Mouse (Mus musculus) cerebellum, adult 2 months (tissue): ENCODE data around the gene Serpina1f. TPM values are rescaled to one million over a fixed set of nuclear protein-coding genes. Genes with fewer than 3 reads are reported as not detected.
"Not testable (repeated sequence)": the region's sequence is repeated elsewhere in the genome, so short reads cannot be mapped to it uniquely, and the experiment has no call there.

Experiments used
- DNase-seq, 2 experiments: peaks; one replicate each; pipeline ENCODE4 v3.0.0; 2021
- H3K27ac ChIP-seq: fragments of 200-500 bp; 2 replicates; pipeline ENCODE4 v1.5.1; 2012; ENCODE audit warnings: low read length, control low read depth, inconsistent platforms; ENCODE audit not compliant: insufficient read depth
- H3K27me3 ChIP-seq: fragments of 200-500 bp; 2 replicates; pipeline ENCODE4 v1.6.1; 2012; ENCODE audit warnings: inconsistent platforms, mild to moderate bottlenecking, low read length, moderate library complexity; ENCODE audit not compliant: control insufficient read depth, insufficient read depth
- H3K4me1 ChIP-seq: fragments of 200-500 bp; 2 replicates; pipeline ENCODE4 v1.6.1; 2011; ENCODE audit warnings: low read length; ENCODE audit not compliant: control insufficient read depth, insufficient read depth
- H3K4me3 ChIP-seq: fragments of 200-500 bp; replicated peaks from 2 replicates; pipeline ENCODE3; 2011; ENCODE audit warnings: mild to moderate bottlenecking, low read depth, low read length, control low read depth; ENCODE audit not compliant: insufficient read depth
- CTCF ChIP-seq: fragments of 200-500 bp; IDR thresholded peaks from 2 replicates; pipeline ENCODE4 v1.5.1; 2011; ENCODE audit warnings: low read depth, mild to moderate bottlenecking, control low read depth, low read length, moderate library complexity, borderline replicate concordance; ENCODE audit not compliant: insufficient read depth
- POLR2A ChIP-seq: fragments of 200-500 bp; IDR thresholded peaks from 2 replicates; pipeline ENCODE4 v1.6.1; 2011; ENCODE audit warnings: low read length, control low read depth, borderline replicate concordance; ENCODE audit not compliant: insufficient read depth
- WGBS: fragments of 180-500 bp; shearing (Covaris S2); methylation state at CpG from one replicate; pipeline ENCODE4 v1.1.7; 2018; 5-methylcytosine and 5-hydroxymethylcytosine counted together
- polyA plus RNA-seq: library from polyadenylated mRNA; depleted of rRNA; stranded (reverse); fragments of >200 nt; gene quantifications from 2 replicates; pipeline ENCODE4 v1.2.3, GENCODE M21; 2012

The Serpina1f gene
- polyA plus RNA-seq, 1 experiment, result not detected

DNA sequence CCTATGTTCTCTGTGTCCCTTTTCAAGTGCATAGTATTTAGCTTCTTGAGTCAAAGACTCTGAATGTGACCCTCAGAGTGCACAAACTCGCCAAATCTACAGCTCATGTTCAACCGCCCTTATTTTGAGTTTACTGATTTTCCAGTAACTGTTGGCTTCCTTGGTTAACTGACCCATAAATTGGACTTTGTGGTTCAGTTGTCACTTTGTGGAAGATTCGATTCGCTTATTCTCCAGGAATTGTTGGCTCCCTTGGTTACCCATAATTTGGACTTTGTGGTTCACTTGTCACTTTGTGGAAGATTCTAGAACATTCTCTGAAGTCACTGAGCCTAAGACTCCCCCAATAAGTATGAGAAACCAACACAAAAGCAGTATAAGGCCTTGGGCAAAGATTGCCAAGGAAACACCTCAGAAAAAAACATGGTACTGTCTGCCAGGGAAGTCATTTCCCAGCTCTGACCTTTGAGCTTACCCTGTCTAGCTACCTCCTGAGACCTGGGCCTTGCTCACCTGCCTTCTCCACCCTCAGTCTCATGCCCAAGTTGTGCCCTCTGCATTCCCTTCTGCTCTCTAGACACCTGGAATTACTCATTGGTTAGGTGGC is 4.9 kb upstream of the Serpina1f start:
- no peak overlapping the region for H3K27ac ChIP-seq
- H3K4me3 ChIP-seq, result no peak overlapping the region
- no peaks in the 10 kb centered on the region for H3K4me1 ChIP-seq
- no peaks in the 10 kb centered on the region for H3K27me3 ChIP-seq
- TF ChIP-seq POLR2A, result no peak
- no peak for TF ChIP-seq CTCF
- WGBS, result 75% methylated on average over 4 of the region's 4 CpGs
- no peak for DNase-seq

DNA sequence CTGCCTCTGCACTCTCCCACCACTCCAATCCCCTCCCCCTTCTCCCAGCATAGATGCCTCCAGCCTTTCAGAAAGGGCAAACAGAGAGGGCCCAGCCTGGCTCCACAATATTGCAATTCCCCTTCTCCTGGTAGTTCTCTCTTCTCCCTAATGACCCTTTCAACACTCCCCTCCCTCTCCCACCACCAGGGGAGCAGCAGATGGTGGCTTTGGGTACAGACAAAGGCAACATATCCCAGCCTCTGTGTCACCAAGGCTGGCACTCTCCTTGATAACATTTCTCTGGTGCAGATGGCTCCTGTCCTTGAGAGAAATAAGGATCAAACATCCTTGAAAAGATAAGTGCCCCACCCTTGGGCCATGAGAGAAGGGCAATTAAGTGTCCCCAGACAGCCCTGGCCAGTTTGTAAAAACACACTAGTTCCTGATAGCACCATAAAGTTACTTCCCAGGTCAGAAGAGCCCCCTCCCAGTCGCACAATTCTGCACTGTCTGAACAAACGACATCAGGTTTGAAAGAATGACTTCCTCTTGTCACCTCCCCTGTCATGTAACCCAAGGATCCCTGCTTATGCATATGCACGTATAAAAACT is 7.0 kb downstream of the Serpina1f start:
- Histone ChIP-seq H3K27ac (no peak overlapping the region), H3K27me3 (no peaks in the 10 kb centered on the region), H3K4me3 (no peak overlapping the region), H3K4me1 (no peaks in the 10 kb centered on the region)
- WGBS, result 48% methylated on average over 3 of the region's 3 CpGs
- no peak for TF ChIP-seq CTCF
- no peak for TF ChIP-seq POLR2A
- no peak for DNase-seq

DNA sequence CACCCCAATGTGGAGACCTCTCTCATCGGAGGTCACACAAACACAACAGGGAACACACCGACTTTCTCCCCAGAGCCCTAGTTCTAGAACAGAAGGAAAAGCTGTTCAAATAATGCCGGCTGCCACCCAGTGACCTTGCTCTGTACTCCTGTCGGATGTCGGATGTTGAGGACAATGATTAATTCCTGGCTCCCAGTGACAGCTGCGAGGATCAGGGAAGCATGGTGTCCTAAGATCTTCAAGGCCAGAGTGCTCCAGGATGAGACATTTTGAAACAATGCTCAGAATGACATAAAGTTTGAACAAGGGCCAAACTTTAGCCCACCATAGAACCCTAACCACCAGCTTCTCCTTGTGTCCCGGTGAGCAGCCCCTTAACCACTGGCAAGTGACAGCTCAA is 8.3 kb downstream of the Serpina1f start:
- no peak overlapping the region for H3K4me3 ChIP-seq

DNA sequence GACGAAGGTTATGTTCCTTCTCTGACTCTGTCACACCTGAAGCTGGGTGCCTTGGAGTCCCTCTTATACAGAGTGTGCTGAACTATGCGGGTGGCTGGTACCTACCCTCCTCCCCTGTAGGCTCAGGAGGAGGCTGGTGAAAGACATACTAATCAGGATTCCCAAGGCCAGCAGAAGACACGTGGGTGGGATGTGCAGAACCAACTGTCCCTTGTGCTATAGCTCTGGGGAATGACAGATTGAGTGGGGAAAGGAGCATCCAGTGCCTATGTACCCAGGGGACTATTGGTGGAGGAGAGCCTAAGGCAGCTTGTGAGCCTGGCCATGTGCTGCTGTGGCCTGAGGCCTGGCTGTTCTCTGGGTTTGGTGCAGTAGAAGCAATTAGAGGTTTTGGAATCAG is 9.3 kb downstream of the Serpina1f start:
- Histone ChIP-seq H3K4me3 (no peak overlapping the region), H3K4me1 (no peaks in the 10 kb centered on the region), H3K27me3 (no peaks in the 10 kb centered on the region), H3K27ac (no peak overlapping the region)
- 69% methylated on average over 3 of the region's 3 CpGs for WGBS
- DNase-seq, result no peak
- TF ChIP-seq POLR2A, result no peak

More for the DNA sequence above, 8.3 kb downstream of the Serpina1f start:
- no peak for DNase-seq
- no peaks in the 10 kb centered on the region for H3K4me1 ChIP-seq
- 49% methylated on average over 7 of the region's 7 CpGs for WGBS
- TF ChIP-seq CTCF (no peak), POLR2A (no peak)
- H3K27ac ChIP-seq, result no peak overlapping the region
- H3K27me3 ChIP-seq, result no peaks in the 10 kb centered on the region

DNA sequence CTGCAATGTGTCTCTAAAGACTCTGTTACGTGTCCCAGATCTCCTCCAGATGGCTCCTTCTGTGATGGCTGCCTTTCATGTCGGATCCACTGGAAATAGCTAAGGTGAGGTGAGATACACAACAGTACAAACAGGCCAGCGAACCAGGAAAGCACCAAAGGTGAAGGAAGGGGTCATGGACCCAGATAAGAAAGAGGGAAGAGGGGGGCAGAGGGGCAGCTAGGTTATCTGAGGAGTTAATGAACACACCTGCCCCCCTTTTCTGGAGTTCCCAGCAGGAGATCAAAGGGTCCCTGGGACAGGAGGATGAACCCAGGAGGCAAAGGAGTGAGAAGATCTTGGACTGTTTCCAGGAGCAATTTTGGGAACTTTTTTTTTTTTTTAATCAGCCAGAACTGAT is 9.9 kb downstream of the Serpina1f start:
- no peak overlapping the region for H3K4me3 ChIP-seq
- no peak for TF ChIP-seq CTCF
- TF ChIP-seq POLR2A, result no peak
- H3K4me1 ChIP-seq, result no peaks in the 10 kb centered on the region
- no peak overlapping the region for H3K27ac ChIP-seq
- no peak for DNase-seq
- 71% methylated on average over 3 of the region's 3 CpGs for WGBS
- no peaks in the 10 kb centered on the region for H3K27me3 ChIP-seq

DNA sequence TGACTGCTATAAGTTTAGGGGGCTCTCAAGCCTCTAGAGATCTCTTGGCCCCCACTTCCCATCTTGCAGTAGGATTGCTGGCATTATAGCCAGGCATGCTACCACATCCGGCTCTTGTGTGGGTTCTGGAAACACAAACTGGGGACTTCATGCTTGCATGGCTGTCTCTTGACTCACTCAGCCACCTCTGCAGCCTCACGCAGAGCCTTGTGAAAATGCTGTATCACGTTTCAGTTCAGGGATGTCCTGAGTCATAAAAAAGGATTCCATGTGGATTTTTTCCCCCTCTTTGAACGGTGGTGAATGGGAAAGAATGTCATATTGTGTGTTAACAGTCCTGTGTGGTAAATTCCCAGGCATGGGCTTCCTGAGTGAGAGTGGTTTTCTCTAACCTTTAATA is 11.6 kb downstream of the Serpina1f start:
- Histone ChIP-seq H3K4me3 (no peak overlapping the region), H3K27me3 (no peaks in the 10 kb centered on the region), H3K27ac (no peak overlapping the region), H3K4me1 (no peaks in the 10 kb centered on the region)
- 59% methylated on average over 4 of the region's 4 CpGs for WGBS
- TF ChIP-seq POLR2A (no peak), CTCF (no peak)
- DNase-seq, result no peak

DNA sequence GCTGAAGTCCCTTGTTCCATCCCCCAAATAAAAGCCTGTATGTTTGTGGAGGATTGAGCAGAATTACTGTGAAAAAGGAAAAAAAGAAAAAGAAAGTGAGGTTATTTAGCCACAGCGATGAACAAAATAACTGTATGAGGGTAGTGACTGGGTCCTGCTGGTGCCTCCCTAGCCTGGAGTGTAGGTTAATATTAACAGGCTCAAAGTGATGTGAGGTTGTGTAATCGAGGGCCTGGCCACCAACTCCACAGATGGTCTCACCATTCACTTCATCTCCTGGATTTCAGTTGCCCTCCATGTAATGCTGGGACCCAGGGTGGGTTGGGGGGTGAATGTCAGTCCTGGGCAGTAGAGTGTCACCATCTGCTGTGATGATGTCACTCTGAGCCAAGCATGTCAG is 13.6 kb downstream of the Serpina1f start:
- TF ChIP-seq CTCF (no peak), POLR2A (no peak)
- WGBS, result 65% methylated on average over 2 of the region's 2 CpGs
- DNase-seq, result no peak
- Histone ChIP-seq H3K4me3 (no peak overlapping the region), H3K4me1 (no peaks in the 10 kb centered on the region), H3K27ac (no peak overlapping the region), H3K27me3 (no peaks in the 10 kb centered on the region)

DNA sequence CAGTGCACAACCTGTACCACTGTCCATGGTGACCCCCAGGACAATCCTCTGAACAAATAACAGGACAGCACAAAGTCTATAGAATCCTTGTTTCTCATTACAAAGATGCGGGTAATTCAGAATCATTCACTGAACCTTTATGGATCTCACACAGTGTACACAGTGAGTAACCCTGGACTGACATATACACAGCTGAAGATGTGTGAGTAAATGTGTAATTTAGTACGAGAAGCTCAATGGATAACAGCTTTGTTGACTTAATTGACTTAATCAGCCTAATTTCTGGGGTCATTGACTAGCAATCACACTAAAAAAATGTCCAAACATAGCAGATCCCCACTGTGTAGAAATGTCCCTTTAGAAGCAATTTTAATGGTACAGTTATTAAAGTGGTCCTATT is 14.2 kb downstream of the Serpina1f start:
- WGBS, result 82% methylated on average over 2 of the region's 2 CpGs
- no peak overlapping the region for H3K4me3 ChIP-seq
- no peaks in the 10 kb centered on the region for H3K4me1 ChIP-seq

DNA sequence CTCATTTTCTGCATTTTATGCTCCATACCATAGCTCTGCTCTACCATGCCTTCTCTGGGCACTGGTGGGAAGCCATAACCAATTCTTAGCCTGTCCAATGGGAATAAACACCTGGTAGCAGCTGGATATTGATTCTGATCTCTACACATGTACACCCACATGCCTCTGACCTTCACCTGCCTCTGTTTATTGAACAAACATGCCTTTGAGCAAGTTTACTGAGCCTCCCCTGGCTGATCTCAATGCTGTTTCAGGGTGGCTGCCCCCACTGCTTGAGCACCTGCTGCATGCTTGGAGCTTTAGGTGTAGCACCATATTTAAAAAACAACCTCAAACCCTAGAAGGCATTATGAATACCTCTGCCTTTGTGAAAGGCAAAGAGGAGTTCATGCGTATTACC is 15.5 kb downstream of the Serpina1f start:
- 100% methylated on average over 1 of the region's 1 CpGs for WGBS
- DNase-seq, H3K27ac ChIP-seq, H3K27me3 ChIP-seq, H3K4me1 ChIP-seq, H3K4me3 ChIP-seq: not testable (repeated sequence)

More for the DNA sequence above, 14.2 kb downstream of the Serpina1f start:
- DNase-seq, result no peak
- no peak for TF ChIP-seq POLR2A
- no peak for TF ChIP-seq CTCF
- Histone ChIP-seq H3K27ac (no peak overlapping the region), H3K27me3 (no peaks in the 10 kb centered on the region)
